Mouse (Mus musculus) layer of hippocampus, adult 9-10 months (tissue): ENCODE measurements around the gene Srgap2.

ENCODE experiments used
- DNase-seq: peaks from one replicate; pipeline ENCODE4 v3.0.0; 2022; ENCODE audit warnings: low spot score

Srgap2 gene

GRCm38 (mm10) chr1:131526371-131527270 lies 531 bp downstream of the Srgap2 start:
- no peak for DNase-seq

- no peak for DNase-seq
Measured at GRCm38 (mm10) chr1:131525586-131526271, 1.4 kb downstream of the Srgap2 start.

- no peak for DNase-seq
Measured at GRCm38 (mm10) chr1:131525101-131525585, 2.0 kb downstream of the Srgap2 start.

GRCm38 (mm10) chr1:131523794-131524193 lies 3.4 kb downstream of the Srgap2 start:
- no peak for DNase-seq

DNA sequence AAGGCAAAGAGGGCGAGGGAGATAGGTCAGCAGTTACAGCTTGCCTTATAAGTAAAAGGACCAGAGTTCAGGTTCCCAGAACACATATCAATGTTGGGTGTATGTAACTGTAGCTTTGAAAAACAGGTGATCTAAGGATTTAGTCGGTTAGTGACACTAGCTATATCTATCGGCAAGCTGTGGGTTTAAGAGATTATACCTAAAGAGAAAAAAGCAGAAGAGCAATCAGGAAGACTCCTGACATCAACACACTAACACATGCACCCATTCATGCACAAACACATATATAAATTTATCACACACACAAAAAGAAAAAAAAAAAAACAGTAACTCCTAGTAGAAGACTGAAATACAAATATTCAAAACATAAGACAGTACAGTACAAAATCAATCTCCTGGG lies 10.6 kb downstream of the Srgap2 start:
- no peak for DNase-seq

GRCm38 (mm10) chr1:131514197-131514596 lies 13.0 kb downstream of the Srgap2 start:
- DNase-seq = no peak

DNA sequence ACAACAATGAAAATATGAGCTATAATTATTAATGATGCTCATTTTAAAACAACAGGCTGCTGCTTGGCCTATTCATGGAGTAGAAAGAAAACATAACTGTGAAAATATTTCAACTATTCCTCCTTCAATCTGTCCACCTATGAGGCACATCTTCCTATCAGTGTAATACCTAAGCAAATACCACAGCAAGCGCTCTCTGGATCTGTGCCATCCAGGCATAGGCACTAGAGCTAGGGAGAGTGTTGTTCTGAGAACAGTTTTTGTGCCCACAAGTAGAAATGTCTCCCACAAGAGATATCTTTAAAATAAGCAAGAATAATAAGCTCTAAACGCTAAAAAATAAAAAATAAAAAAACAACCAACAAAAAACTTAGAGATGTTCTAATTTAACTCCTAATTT lies 14.0 kb downstream of the Srgap2 start:
- no peak for DNase-seq

DNA sequence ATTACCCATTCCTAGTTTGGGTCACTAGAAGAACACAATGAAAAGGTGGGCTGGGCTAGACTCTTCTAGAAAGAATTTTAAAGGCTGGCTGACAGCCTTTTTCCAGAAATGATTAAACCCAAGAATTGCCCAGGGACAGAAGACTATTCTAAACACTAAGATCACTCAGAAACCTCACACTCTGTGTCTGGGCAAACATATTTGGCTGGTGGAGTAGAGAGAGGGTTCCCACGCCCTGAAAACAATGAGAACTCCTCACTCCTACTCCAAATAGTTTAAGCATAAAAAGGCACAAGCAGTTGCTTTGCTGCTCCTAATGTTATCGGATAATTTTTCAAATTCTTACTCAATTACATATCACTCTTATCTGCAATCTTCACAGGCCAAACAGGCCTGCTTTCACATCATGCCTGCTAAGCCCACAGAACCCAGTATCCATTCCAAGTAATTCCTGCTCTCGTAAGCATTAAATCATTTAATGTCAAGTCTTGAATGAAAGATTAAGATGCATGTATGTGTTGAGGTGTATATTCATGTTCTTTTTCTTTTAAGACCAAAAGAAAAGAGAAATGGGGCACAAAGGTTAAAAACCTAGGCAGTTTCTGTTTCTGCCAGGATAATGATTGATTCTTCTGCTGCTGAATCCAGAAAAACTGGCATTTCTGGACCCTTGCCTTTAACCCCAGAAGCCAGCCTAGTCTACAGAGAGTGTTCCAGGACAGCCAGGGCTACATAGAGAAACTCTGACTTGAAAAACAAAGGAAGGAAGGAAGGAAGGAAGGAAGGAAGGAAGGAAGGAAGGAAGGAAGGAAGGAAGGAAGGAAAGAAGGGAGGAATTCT lies 15.3 kb downstream of the Srgap2 start:
- DNase-seq = no peak

GRCm38 (mm10) chr1:131511131-131511530 lies 16.0 kb downstream of the Srgap2 start:
- DNase-seq = no peak

DNA sequence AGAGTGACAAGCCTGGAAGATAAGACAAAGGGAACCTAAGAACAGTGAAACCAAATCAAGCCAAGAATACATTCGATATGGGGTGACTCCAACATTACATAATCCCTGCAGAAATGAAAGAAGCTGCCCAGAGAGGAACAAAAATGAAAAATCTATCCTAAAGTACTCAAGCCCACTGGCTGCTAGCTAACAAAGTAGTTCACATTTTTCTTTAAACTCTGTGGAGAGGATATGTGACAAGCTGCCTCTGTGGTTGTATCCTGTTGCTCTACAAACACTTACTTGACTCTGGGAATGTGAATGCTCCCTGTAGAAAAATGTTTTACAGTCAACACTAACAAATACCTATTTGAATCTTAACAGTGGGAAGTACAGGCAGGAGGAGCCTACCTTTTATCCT lies 25.5 kb downstream of the Srgap2 start:
- DNase-seq = no peak

- DNase-seq = no peak
Measured at GRCm38 (mm10) chr1:131498231-131498630, 28.9 kb downstream of the Srgap2 start.

GRCm38 (mm10) chr1:131493966-131494898 lies 32.9 kb downstream of the Srgap2 start:
- DNase-seq = no peak

DNA sequence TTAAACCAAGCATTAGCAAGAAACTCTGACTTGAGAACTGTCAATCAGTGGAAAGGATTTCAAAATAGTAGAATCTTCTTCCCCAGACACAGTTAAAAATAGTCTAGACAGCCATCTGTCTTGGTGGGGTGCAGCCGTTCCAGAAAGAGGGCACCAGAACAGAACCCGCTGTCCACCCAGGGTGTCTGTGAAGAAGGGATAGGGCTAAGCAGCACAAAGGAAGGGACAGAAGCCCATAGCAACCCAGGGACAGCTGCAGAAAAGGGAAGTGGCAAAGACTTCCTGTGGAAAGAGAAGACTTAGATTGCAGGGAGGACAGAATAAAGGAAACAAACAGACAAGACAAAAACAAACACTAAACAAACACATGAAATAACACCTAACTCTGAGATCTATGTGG lies 34.8 kb downstream of the Srgap2 start:
- DNase-seq = no peak

- no peak for DNase-seq
Measured at GRCm38 (mm10) chr1:131491579-131491978, 35.6 kb downstream of the Srgap2 start.

- no peak for DNase-seq
Measured at GRCm38 (mm10) chr1:131489312-131489711, 37.8 kb downstream of the Srgap2 start.

GRCm38 (mm10) chr1:131486094-131486850 lies 40.9 kb downstream of the Srgap2 start:
- no peak for DNase-seq

GRCm38 (mm10) chr1:131482242-131482641 lies 44.9 kb downstream of the Srgap2 start:
- no peak for DNase-seq

DNA sequence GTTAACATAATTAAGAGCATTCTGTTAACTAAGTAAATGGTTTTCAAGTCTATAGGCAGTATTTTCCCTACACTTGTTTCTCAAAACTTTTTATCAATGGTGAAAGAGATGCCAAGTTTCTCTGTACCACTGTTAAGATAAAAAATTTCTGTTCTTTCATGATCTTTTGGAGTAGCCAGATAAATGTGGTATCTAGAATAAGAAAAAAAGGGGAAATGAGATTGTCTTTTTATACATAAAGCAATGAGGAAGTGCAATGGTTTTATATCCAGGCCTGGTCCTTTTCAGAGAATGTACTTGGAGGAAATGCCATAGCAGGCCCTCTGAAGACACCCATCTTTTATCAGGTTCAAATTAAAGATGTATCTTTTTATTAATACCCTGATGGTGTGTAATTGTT lies 45.8 kb downstream of the Srgap2 start:
- no peak for DNase-seq

- no peak for DNase-seq
Measured at GRCm38 (mm10) chr1:131478770-131479305, 48.3 kb downstream of the Srgap2 start.

GRCm38 (mm10) chr1:131475306-131475705 lies 51.8 kb downstream of the Srgap2 start:
- no peak for DNase-seq
